Mouse (Mus musculus) ovary, adult 10 weeks (tissue): ENCODE results near the gene Rfx7. TPM values are rescaled to one million over a fixed set of nuclear protein-coding genes. Genes with fewer than 3 reads are reported as not detected.

Experiments used
- polyA plus RNA-seq: library from polyadenylated mRNA; stranded (reverse); fragments of 350-450 nt; fragmentation: Illumina TruSeq; extraction: RNeasy Lipid Tissue Mini Kit (QIAGEN cat#74804); gene quantifications from one replicate; pipeline ENCODE4 v1.2.3, GENCODE M21; 2014

The Rfx7 gene
- polyA plus RNA-seq, result 89.7 TPM

DNA sequence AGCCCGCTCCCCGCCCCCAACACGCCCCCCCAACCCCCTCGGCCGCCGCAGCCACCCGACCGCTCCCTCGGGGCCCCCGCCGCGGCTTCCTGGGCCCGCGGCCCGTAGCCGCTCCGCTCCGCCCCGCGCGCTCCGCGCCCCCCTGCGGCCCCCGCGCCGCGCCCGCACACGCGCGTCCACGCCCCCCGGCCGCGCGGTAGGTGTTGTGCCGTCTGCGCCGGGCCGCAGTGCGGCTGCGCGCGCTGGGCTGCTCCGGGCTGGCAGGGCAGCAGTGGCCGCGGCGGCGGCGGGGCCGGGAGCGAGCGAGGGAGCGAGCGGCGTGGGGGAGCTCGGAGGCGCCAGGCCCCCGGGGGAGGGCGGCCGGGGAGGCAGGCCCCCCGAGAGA is at the start of gene Rfx7:
TSS of gene Rfx7 (plus strand) at position 245 of the 385 bp plus-strand sequence.

DNA sequence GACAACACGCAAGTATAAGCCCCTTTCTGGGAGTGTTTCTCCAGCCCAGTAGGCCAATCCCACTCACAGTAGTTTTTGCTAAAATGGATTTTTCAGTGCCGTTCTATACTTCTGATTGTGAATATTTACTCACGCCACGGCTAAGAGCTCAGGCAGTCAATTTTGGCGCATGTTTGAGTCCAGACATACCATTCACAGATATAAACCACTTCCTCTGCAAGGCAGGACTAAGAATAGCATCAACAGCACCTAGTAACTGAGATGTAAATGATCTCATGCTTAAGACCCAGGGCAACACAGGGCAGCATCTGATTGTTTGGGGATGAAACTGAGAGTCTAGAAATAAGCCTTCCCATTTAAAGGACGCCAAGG is 39.9 kb upstream of the Rfx7 start, which contains the start of gene Tex9:
TSS of gene Tex9 (minus strand) at position 19 of the 372 bp plus-strand sequence.

DNA sequence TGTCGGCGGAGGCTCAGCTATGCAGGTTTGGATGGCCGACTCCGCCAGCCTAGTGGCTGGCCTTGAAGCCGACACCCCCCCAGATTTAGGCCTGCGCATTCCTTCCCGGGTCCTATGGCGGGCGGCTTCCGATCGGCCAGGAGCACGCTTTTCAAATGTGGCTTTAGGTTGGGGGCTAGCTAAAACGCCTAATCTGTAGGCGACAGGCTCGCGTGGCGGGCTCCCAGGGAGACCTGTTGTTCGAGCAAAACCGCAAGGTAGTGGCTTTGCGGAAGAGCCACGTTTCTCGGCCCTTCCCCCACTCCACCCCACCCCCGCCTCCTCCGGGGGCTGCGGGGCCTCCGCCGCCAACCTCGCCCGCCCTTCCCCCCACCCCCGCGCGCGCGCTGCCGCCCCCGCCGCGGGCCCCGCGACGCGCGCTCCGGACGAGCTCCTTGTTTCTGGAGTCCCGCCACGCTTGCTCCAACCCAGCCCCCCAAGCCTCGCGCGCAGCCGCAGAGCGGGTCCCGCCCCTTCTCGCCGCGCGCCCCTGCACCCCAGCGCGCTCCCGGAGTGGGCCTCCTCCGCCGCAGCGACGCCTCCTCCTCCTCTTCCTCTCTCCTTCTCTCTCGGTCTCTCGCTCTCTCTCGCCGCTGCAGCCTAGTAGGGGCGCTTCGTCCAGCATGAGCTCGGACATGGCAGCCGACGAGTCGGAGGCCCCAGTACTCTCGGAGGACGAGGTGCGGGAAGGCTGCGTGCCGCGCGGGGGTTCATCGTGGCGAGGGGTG is 130.0 kb downstream of the Rfx7 start, which contains the start of gene Nedd4:
TSS of gene Nedd4 (plus strand) at position 452 of the 767 bp plus-strand sequence.

Other genes with a start within 250 kb of the Rfx7 start
- gene Mns1, start 94.2 kb upstream of the Rfx7 start, polyA plus RNA-seq, result 14.2 TPM
- gene Tex9, start 40.0 kb upstream of the Rfx7 start, polyA plus RNA-seq, result 21.2 TPM
- 1,445 TPM for gene Nedd4, start 130.1 kb downstream of the Rfx7 start, polyA plus RNA-seq